Mouse (Mus musculus) heart, embryonic 16.5 days (tissue): Measurements from ENCODE around the gene Kiss1. TPM values are rescaled to one million over a fixed set of nuclear protein-coding genes. Genes with fewer than 3 reads are reported as not detected.

Experiments
- ATAC-seq: fragments of 200-750 bp; cut with Nextera tagmentation; replicated peaks from 2 replicates; pipeline ENCODE4 v1.8.0; 2017; ENCODE audit warnings: moderate number of reproducible peaks; ENCODE audit not compliant: insufficient read depth, low FRiP score; ENCODE audit errors: extremely low read depth
- H3K27ac ChIP-seq: fragments of 300-500 bp; sonication (generic); 2 replicates; pipeline ENCODE4 v1.5.1; 2014; ENCODE audit warnings: mild to moderate bottlenecking, low read length, control low read depth, moderate library complexity
- H3K27me3 ChIP-seq: fragments of 300-500 bp; sonication (generic); 2 replicates; pipeline ENCODE4 v1.6.1; 2014; ENCODE audit warnings: low read length, mixed read lengths; ENCODE audit not compliant: control insufficient read depth, insufficient read depth
- H3K36me3 ChIP-seq: fragments of 300-500 bp; sonication (generic); 2 replicates; pipeline ENCODE4 v1.6.1; 2014; ENCODE audit not compliant: control insufficient read depth, insufficient read depth
- H3K4me1 ChIP-seq: fragments of 300-500 bp; sonication (generic); 2 replicates; pipeline ENCODE4 v1.6.1; 2014; ENCODE audit warnings: low read length, mixed read lengths; ENCODE audit not compliant: control insufficient read depth, insufficient read depth
- H3K4me2 ChIP-seq: fragments of 300-500 bp; sonication (generic); 2 replicates; pipeline ENCODE4 v1.6.1; 2014; ENCODE audit warnings: low read depth, mild to moderate bottlenecking, control low read depth, low read length
- H3K4me3 ChIP-seq: fragments of 300-500 bp; sonication (generic); 2 replicates; pipeline ENCODE4 v1.5.1; 2014; ENCODE audit warnings: mild to moderate bottlenecking, control low read depth, low read length
- H3K9ac ChIP-seq: fragments of 300-500 bp; sonication (generic); 2 replicates; pipeline ENCODE4 v1.6.1; 2014; ENCODE audit warnings: low read length, control low read depth
- H3K9me3 ChIP-seq: fragments of 300-500 bp; sonication (generic); replicated peaks from 2 replicates; pipeline ENCODE4 v1.6.1; 2016; ENCODE audit warnings: low read length; ENCODE audit not compliant: control insufficient read depth
- WGBS: fragments of 180-500 bp; shearing (Covaris S2); extraction: QIAGEN DNeasy Blood & Tissue Kit; methylation state at CpG from one replicate; pipeline ENCODE4 v1.1.7; 2014; 5-methylcytosine and 5-hydroxymethylcytosine counted together
- polyA plus RNA-seq: library from polyadenylated mRNA; unstranded; fragments of >200 nt; fragmentation: Nextera tagmentation; extraction: Ambion mirVana; gene quantifications from 2 replicates; pipeline ENCODE4 v1.2.1, GENCODE M21; 2015

Kiss1 gene
- polyA plus RNA-seq, 1 experiment from 2014 or later: not detected

GRCm38 (mm10) chr1:133311240-133311639, 10.4 kb upstream of the Kiss1 start:
- Histone ChIP-seq H3K9ac (no peak overlapping the region), H3K27ac (no peak overlapping the region), H3K4me3 (no peak overlapping the region), H3K9me3 (no peaks in the 10 kb centered on the region), H3K36me3 (no peaks in the 10 kb centered on the region), H3K4me2 (no peak overlapping the region), H3K27me3 (no peaks in the 10 kb centered on the region), H3K4me1 (peaks cover 8% of the 10 kb centered on the region)
- ATAC-seq: no peak
- WGBS: 51% methylated on average over 4 of the region's 4 CpGs

GRCm38 (mm10) chr1:133311946-133312345, 9.7 kb upstream of the Kiss1 start:
- WGBS: 17% methylated on average over 10 of the region's 10 CpGs
- H3K36me3 ChIP-seq: no peaks in the 10 kb centered on the region
- no peak overlapping the region for H3K27ac ChIP-seq
- H3K27me3 ChIP-seq: no peaks in the 10 kb centered on the region
- peak overlapping the region; percentile 15; the same call in 1 of the 2 replicates for H3K4me2 ChIP-seq
- no peak for ATAC-seq
- no peak overlapping the region for H3K4me3 ChIP-seq
- no peak overlapping the region for H3K9ac ChIP-seq
- no peaks in the 10 kb centered on the region for H3K9me3 ChIP-seq
- H3K4me1 ChIP-seq: peaks cover 8% of the 10 kb centered on the region

- peaks cover 3% of the 10 kb centered on the region; the same call in 1 of the 2 replicates for H3K4me1 ChIP-seq
- no peak for ATAC-seq
- H3K36me3 ChIP-seq: no peaks in the 10 kb centered on the region
- no peak overlapping the region for H3K4me3 ChIP-seq
- no peak overlapping the region for H3K27ac ChIP-seq
- H3K27me3 ChIP-seq: no peaks in the 10 kb centered on the region
- WGBS: 27% methylated on average over 8 of the region's 8 CpGs
- no peak overlapping the region for H3K4me2 ChIP-seq
- H3K9ac ChIP-seq: no peak overlapping the region
- 0 out of 2 replicates have a peak, but pooled peaks cover 3% of the 10 kb centered on the region for H3K9me3 ChIP-seq
These were observed 7.3 kb upstream of the Kiss1 start for GRCm38 (mm10) chr1:133314364-133314763.

DNA sequence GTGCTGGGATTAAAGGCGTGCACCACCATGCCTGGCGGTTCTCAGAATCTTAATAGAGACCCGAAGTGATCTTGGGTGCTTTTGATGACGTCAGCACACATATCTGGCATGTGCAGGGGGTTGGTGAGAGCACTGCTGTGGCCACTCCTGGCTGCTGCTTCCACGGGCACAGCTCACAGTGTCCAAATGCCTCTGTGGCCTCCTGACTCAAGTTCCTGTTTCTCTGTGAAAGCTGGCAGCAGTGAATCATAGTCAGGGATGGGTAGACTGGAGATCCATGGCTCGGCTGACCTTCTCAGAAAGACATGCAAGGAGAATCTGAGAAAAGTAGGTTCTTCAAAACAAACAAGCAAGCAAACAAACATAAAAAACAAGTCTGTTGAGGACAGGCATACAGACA, 5.9 kb upstream of the Kiss1 start:
- Histone ChIP-seq H3K9me3 (0 out of 2 replicates have a peak, but pooled peaks cover 3% of the 10 kb centered on the region), H3K27me3 (no peaks in the 10 kb centered on the region), H3K4me2 (no peak overlapping the region), H3K4me1 (peaks cover 3% of the 10 kb centered on the region; the same call in 1 of the 2 replicates), H3K9ac (no peak overlapping the region), H3K36me3 (no peaks in the 10 kb centered on the region), H3K4me3 (no peak overlapping the region), H3K27ac (no peak overlapping the region)
- WGBS: 64% methylated on average over 6 of the region's 6 CpGs
- no peak for ATAC-seq

DNA sequence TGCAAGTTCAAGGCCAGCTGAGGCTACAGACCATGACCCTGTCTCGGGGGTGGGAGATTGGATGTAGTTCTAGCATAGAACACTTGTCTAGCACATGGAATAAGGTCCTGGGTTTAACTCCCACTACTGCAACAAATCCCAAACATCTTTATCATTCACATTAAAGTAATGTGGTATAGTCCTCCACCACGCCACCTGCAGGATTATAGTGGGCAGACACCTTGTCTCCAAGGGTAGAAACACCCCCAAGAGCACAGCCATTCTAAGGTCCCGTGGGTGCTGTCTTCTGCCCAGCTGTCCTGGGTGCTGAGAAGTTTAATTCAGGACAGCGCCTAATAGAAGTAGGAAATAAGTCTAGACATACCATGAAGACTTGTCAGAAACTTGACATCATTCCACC, 5.1 kb upstream of the Kiss1 start:
- no peak overlapping the region for H3K4me2 ChIP-seq
- WGBS: 79% methylated on average over 4 of the region's 4 CpGs
- no peaks in the 10 kb centered on the region for H3K27me3 ChIP-seq

GRCm38 (mm10) chr1:133317149-133317548, 4.5 kb upstream of the Kiss1 start:
- H3K27ac ChIP-seq: no peak overlapping the region
- H3K36me3 ChIP-seq: no peaks in the 10 kb centered on the region
- H3K4me1 ChIP-seq: peaks cover under 1% of the 10 kb centered on the region; the same call in 1 of the 2 replicates
- H3K9ac ChIP-seq: no peak overlapping the region
- H3K4me3 ChIP-seq: no peak overlapping the region
- WGBS: 89% methylated on average over 1 of the region's 1 CpGs
- 0 out of 2 replicates have a peak, but pooled peaks cover 3% of the 10 kb centered on the region for H3K9me3 ChIP-seq
- no peaks in the 10 kb centered on the region for H3K27me3 ChIP-seq
- no peak overlapping the region for H3K4me2 ChIP-seq
- no peak for ATAC-seq

More for the DNA sequence above, 5.1 kb upstream of the Kiss1 start:
- H3K27ac ChIP-seq: no peak overlapping the region
- H3K9ac ChIP-seq: no peak overlapping the region
- peaks cover 3% of the 10 kb centered on the region; the same call in 1 of the 2 replicates for H3K4me1 ChIP-seq
- no peaks in the 10 kb centered on the region for H3K36me3 ChIP-seq
- no peak for ATAC-seq
- no peak overlapping the region for H3K4me3 ChIP-seq
- 0 out of 2 replicates have a peak, but pooled peaks cover 3% of the 10 kb centered on the region for H3K9me3 ChIP-seq

DNA sequence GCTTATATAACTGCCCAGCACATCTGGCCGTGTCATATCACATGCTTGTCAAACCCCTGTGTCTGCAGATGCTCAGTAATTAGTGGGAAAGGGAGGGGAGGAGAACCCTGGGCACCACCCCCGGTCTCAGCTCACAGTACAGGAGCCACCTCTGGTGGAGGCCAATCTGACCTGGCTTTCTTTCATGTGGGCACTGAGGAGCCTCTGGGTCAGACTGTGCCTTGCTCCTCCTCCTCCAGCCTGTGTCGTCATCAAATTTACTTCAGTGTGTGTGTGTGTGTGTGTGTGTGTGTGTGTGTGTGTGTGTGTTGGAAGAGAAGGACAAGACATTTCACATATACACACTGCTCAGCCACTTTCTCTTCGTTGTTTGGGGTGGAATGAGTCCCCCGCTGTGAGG, 1.7 kb downstream of the Kiss1 start:
- 40% methylated on average over 5 of the region's 5 CpGs for WGBS
- ATAC-seq: no peak
- Histone ChIP-seq H3K27ac (no peak overlapping the region), H3K4me1 (no peaks in the 10 kb centered on the region), H3K9ac (no peak overlapping the region), H3K27me3 (peaks cover 7% of the 10 kb centered on the region; the same call in 1 of the 2 replicates), H3K9me3 (0 out of 2 replicates have a peak, but pooled peaks cover 2% of the 10 kb centered on the region), H3K36me3 (no peaks in the 10 kb centered on the region), H3K4me3 (no peak overlapping the region), H3K4me2 (no peak overlapping the region)

DNA sequence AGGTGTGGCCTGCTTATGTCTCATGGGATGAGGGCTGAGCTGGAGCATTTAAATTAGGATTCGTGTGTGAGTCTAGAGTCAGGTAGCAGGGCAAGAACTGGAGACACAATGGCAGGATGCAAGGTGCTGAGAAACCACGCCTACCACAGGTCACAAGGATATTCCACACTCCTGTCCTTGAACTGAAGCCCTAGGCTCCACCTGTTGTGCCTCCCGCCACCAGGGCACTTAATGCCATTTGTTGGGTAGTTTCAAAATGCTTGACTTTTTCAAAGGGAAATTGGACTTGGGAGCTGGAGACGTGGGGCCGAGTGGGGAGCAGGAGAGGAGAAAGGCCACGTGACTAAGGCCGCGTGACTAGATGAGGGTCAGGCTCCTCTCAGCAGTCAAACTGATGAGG, 4.3 kb downstream of the Kiss1 start:
- H3K27ac ChIP-seq: no peak overlapping the region
- no peaks in the 10 kb centered on the region for H3K36me3 ChIP-seq
- no peak overlapping the region for H3K4me2 ChIP-seq
- WGBS: 79% methylated on average over 8 of the region's 8 CpGs
- no peak overlapping the region for H3K9ac ChIP-seq
- peaks cover 19% of the 10 kb centered on the region for H3K27me3 ChIP-seq
- H3K4me3 ChIP-seq: no peak overlapping the region
- H3K9me3 ChIP-seq: no peaks in the 10 kb centered on the region
- no peak for ATAC-seq
- 0 out of 2 replicates have a peak, but pooled peaks cover 6% of the 10 kb centered on the region for H3K4me1 ChIP-seq

GRCm38 (mm10) chr1:133327094-133327493, 5.4 kb downstream of the Kiss1 start:
- no peak for ATAC-seq
- no peaks in the 10 kb centered on the region for H3K9me3 ChIP-seq
- H3K4me2 ChIP-seq: no peak overlapping the region
- no peak overlapping the region for H3K27ac ChIP-seq
- no peak overlapping the region for H3K9ac ChIP-seq
- H3K4me3 ChIP-seq: no peak overlapping the region
- no peaks in the 10 kb centered on the region for H3K36me3 ChIP-seq
- peaks cover 24% of the 10 kb centered on the region for H3K27me3 ChIP-seq
- H3K4me1 ChIP-seq: 0 out of 2 replicates have a peak, but pooled peaks cover 6% of the 10 kb centered on the region
- 60% methylated on average over 5 of the region's 5 CpGs for WGBS
